21 mouse cellular contexts compared by ENCODE assay signal in the genomic region with DNA sequence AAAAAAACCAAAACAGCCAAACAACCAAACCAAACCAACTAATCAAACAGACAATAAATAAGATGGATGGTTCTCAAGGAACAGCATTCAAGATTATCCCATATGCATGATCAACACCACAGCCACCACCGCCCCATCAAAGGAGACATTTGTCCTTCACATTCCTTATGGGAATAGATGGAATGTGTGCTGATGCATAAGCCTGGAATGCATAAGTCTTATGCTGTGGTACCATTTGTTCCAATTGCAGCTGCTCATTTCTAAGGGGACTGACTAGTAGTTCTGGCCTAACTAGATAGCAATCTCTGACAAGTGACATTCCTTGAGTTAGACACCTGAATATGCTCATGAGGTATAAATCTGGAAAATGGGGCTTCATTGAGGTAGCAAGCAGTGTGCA. TPM values are rescaled to one million over a fixed set of nuclear protein-coding genes. Genes with fewer than 3 reads are reported as not detected.
DNase-seq lines count a peak whose midpoint lies in the region; TF ChIP-seq lines count a peak whose summit lies in the region.
"Had no signal": no experiment of that assay in that cellular context is flagged by ENCODE, and none has a peak within 500 bp of the region (broad histone marks: within the 10 kb centered on the region; RNA-seq: fewer than 3 reads in every experiment).

No protein-coding gene starts in this region.

- H3K79me3 ChIP-seq in C2C12 (ENCODE audit: low read depth): no peaks in the 10 kb centered on the region

- peak; percentile 57 for DNase-seq in 3134 (ENCODE audit: extremely low read depth, insufficient read length, low spot score)
- DNase-seq in NIH3T3 (ENCODE audit: low read depth): peak; percentile 21
- no peak for DNase-seq in thymus, postnatal 0 days (ENCODE audit: low spot score)
- no peak for DNase-seq in embryo, embryonic 11 days
- DNase-seq in left cerebral cortex, adult 11 months (ENCODE audit: low spot score): no peak
- DNase-seq: adrenal gland, adult 2 months; adrenal gland, postnatal 10 days; adrenal gland, postnatal 25 days; B cell, adult 2 months; cerebellum, adult 11 months; cerebellum, adult 18-20 months; cerebellum, adult 8-10 months; cerebellum, adult 9-11 months; cerebellum, postnatal 14 days; cerebellum, postnatal 36 days had no signal

- H3ac ChIP-seq in C2C12 (ENCODE audit: control insufficient read depth, insufficient read length, low read depth): no peak overlapping the region

- H3K4me3 ChIP-seq in C2C12 (ENCODE audit: insufficient read depth, poor library complexity, severe bottlenecking): no peak overlapping the region
- H3K4me3 ChIP-seq: embryonic facial prominence, embryonic 13.5 days; embryonic facial prominence, embryonic 15.5 days; erythroblast, embryonic 14.5 days; forebrain, embryonic 10.5 days; forebrain, embryonic 12.5 days had no signal

- no peaks in the 10 kb centered on the region for H3K79me2 ChIP-seq in C2C12 (ENCODE audit: control insufficient read depth, insufficient read depth)

- H3K36me3 ChIP-seq in C2C12 (ENCODE audit: control insufficient read depth, insufficient read depth): no peaks in the 10 kb centered on the region
- H3K36me3 ChIP-seq: embryonic facial prominence, embryonic 13.5 days; embryonic facial prominence, embryonic 15.5 days; forebrain, embryonic 10.5 days; forebrain, embryonic 12.5 days had no signal

- no peaks in the 10 kb centered on the region for H3K27me3 ChIP-seq in C2C12 (ENCODE audit: control insufficient read depth, insufficient read depth, insufficient read length)
- H3K27me3 ChIP-seq: embryonic facial prominence, embryonic 13.5 days; embryonic facial prominence, embryonic 15.5 days; forebrain, embryonic 12.5 days had no signal

- no peak for TF ChIP-seq CTCF in C2C12 (IDR thresholded peaks at IDR 0.05; ENCODE audit: control insufficient read depth, insufficient read depth, insufficient read length)

TF ChIP-seq in C2C12, 6 proteins besides CTCF, POLR2A, EP300 and RAD21:
- TF ChIP-seq MYOD1 (IDR thresholded peaks at IDR 0.05; ENCODE audit: control insufficient read depth, insufficient read length, low read depth) (peak; percentile 73), MAX (IDR thresholded peaks at IDR 0.05) (no peak)

RNA-seq across cellular contexts. Expression of a gene that starts 54.1 kb away (rescaled TPM):
- polyA plus RNA-seq in C2C12 (2012; fragmentation: generic; extraction: Trizol): 3.3 TPM
- 1.6 and 1.8 TPM in 2 replicates for polyA plus RNA-seq in thymus, postnatal 0 days (2015; fragmentation: Nextera tagmentation; extraction: Ambion mirVana)
- polyA plus RNA-seq: erythroblast, embryonic 14.5 days had no signal

Comparison
In these comparisons a context has a peak if more than half of its experiments do, and no peak if none do; other contexts are left out.
1. DNase-seq: peak in 3134 (single experiment) and NIH3T3 (single experiment); none in thymus, postnatal 0 days (single experiment), embryo, embryonic 11 days (single experiment) and left cerebral cortex, adult 11 months (single experiment).